Mouse (Mus musculus) C2C12 (cell line): ENCODE data around the gene Olfr888.

Experiments
- CEBPB ChIP-seq: IDR thresholded peaks from one replicate; pipeline ENCODE4 v1.6.1; 2011; ENCODE audit warnings: low read depth, mild to moderate bottlenecking, control low read depth, moderate library complexity
- CTCF ChIP-seq: IDR thresholded peaks from one replicate; pipeline ENCODE4 v1.5.1; 2011; ENCODE audit not compliant: control insufficient read depth, insufficient read depth, insufficient read length
- MAX ChIP-seq: IDR thresholded peaks from one replicate; pipeline ENCODE4 v1.6.1; 2011; ENCODE audit warnings: mild to moderate bottlenecking, control low read depth

DNA sequence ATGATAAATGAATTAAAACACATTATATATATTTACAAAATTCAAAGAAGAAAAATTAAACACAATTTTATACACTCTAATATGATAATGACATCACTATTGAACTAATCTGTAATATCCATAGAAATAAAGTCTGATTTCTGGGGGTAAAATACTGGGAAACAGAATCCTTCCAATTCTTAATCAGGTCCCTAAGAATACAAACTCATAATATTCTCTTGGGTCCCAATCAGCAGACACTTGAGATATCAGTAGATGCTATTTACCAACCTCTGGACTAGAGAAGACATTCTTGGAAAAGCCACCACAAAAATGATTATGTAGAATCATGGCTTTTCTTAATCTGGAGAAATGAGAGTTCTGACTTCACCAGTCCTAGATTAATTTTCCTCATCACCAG, 34.3 kb downstream of the Olfr888 start, which contains the start of gene Olfr890:
- TF ChIP-seq CTCF (no peak), CEBPB (no peak), MAX (no peak)
